8 mouse cellular contexts compared by ENCODE assay signal in the genomic region with DNA sequence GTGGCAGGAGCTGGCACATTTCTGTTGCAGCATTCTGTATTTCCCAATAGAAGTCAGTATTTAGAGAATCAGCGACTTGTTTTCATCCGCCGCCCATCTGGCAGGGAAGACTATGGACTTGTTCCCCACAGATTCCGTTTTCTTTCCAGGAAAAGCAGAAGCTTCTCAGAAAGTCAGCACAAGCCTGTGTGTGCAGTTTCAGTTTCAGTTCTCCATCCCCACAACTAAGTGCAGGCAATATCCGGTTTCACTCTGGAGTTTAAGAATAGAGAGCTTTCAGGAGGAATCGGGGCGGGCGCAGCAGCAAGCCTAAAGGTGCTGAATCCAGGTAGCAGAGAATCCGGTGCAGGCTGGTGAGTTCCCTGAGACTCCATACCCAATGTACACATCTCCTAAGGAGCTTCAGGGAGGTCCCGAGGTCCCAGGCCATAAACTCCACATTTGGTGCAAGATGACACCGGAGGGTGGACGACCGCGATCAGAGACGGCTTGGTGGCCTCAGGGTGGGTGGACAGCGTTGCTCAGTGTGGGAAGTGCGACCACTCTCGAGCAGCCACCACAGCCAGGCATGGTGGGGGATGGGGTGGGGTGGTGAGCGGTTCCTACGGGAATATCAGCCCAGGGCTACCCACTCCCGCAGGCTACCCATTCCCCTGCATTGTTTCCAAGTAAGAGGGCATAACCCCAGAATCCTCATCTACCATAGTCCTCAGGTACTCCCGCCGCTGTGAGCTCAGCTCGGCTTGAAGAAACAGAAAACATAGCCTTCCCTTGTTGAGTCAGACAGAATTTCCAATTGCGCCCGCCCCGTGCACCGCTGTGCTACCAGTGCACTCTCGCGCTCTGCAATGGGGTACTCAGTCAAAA. TPM values are rescaled to one million over a fixed set of nuclear protein-coding genes. Genes with fewer than 3 reads are reported as not detected.
A peak's percentile ranks its signal among the peaks of the same experiment; 100 is the strongest.
DNase-seq lines count a peak whose midpoint lies in the region; ATAC-seq and TF ChIP-seq lines count a peak whose summit lies in the region.

TSS of gene Gbp7 (plus strand) at position 256 of the 867 bp plus-strand sequence.

- no peak for TF ChIP-seq CTCF in CH12.LX (conservative IDR thresholded peaks at IDR 0.05 in 1 of 2, IDR thresholded peaks at IDR 0.05 in 1 of 2; ENCODE audit: low read depth in 2 of 2, low read length in 2 of 2)
- no peak for TF ChIP-seq CTCF in lung, adult 2 months (IDR thresholded peaks at IDR 0.05; ENCODE audit: insufficient read depth, low read length)
- TF ChIP-seq CTCF in thymus, adult 2 months (IDR thresholded peaks at IDR 0.05; ENCODE audit: borderline replicate concordance, control insufficient read depth, extremely low read depth, insufficient read depth, low read length, poor library complexity), result no peak

- H3K79me2 ChIP-seq in CH12.LX (replicated peaks; ENCODE audit: control insufficient read depth, extremely low read depth, insufficient read depth, poor library complexity, severe bottlenecking), result no peaks in the 10 kb centered on the region

- H3K36me3 ChIP-seq in CH12.LX (replicated peaks in 1 of 2; ENCODE audit: control insufficient read depth in 1 of 2, insufficient read depth in 1 of 2, low read length in 1 of 2), result no peaks in the 10 kb centered on the region
- H3K36me3 ChIP-seq in forebrain, embryonic 15.5 days, result no peaks in the 10 kb centered on the region
- H3K36me3 ChIP-seq in neural tube, embryonic 15.5 days, result no peaks in the 10 kb centered on the region
- no peaks in the 10 kb centered on the region for H3K36me3 ChIP-seq in thymus, adult 2 months (ENCODE audit: control insufficient read depth, insufficient read depth, low read length)

- TF ChIP-seq POLR2A in CH12.LX (IDR thresholded peaks at IDR 0.05; ENCODE audit: low read depth, low read length), result no peak
- peak; percentile 10; the same call in 1 of the 2 replicates for TF ChIP-seq POLR2A in lung, adult 2 months (IDR thresholded peaks at IDR 0.05; ENCODE audit: borderline replicate concordance, extremely low read depth, low read depth, low read length)
- peak; percentile 21; the same call in 1 of the 2 replicates for TF ChIP-seq POLR2A in thymus, adult 2 months (IDR thresholded peaks at IDR 0.05; ENCODE audit: control insufficient read depth, extremely low read depth, insufficient read depth, low read length, poor library complexity)

- dilution Hi-C loops in CH12.LX (cut with MboI; ENCODE audit: extremely low pct_ligation_motif_present, extremely low pct_unique_long_range_greater_than_20kb, low sequenced_read_pairs), result no loop called here

- peak; percentile 81 for ATAC-seq in forebrain, embryonic 15.5 days (replicated peaks)
- ATAC-seq in neural tube, embryonic 15.5 days (ENCODE audit: low FRiP score), result peak; percentile 74

- peak within 1 kb of the TSS; percentile 11; the same call in 1 of the 2 replicates for H3K27ac ChIP-seq in CH12.LX (ENCODE audit: insufficient read depth, low read depth)
- H3K27ac ChIP-seq in forebrain, embryonic 15.5 days (replicated peaks), result no peak within 1 kb of the TSS
- H3K27ac ChIP-seq in neural tube, embryonic 15.5 days (replicated peaks), result no peak within 1 kb of the TSS
- H3K27ac ChIP-seq in thymus, adult 2 months (ENCODE audit: control insufficient read depth, insufficient read depth, low read length), result peak within 1 kb of the TSS; percentile 69

- 1% methylated on average over 30 of the region's 30 CpGs for WGBS in forebrain, embryonic 15.5 days
- WGBS in lung, adult 2 months, result under 1% methylated on average over 30 of the region's 30 CpGs
- WGBS in neural tube, embryonic 15.5 days, result under 1% methylated on average over 30 of the region's 30 CpGs
- under 1% methylated on average over 30 of the region's 30 CpGs for WGBS in thymus, adult 2 months

- in situ Hi-C loops in CH12.LX (cut with MboI; ENCODE audit: low pct_ligation_motif_present, low pct_unique_long_range_greater_than_20kb, low sequenced_read_pairs), result no loop called here

- H3K9me3 ChIP-seq in CH12.LX (replicated peaks; ENCODE audit: low read length), result no peaks in the 10 kb centered on the region
- no peaks in the 10 kb centered on the region for H3K9me3 ChIP-seq in forebrain, embryonic 15.5 days
- no peaks in the 10 kb centered on the region for H3K9me3 ChIP-seq in neural tube, embryonic 15.5 days (replicated peaks)

- peak within 1 kb of the TSS; percentile 30 for H3K4me2 ChIP-seq in CH12.LX (ENCODE audit: insufficient read depth, low read depth, poor library complexity, severe bottlenecking)
- peak within 1 kb of the TSS; percentile 96 for H3K4me2 ChIP-seq in forebrain, embryonic 15.5 days (replicated peaks)
- H3K4me2 ChIP-seq in neural tube, embryonic 15.5 days, result peak within 1 kb of the TSS; percentile 96

- TF ChIP-seq RAD21 in CH12.LX (IDR thresholded peaks at IDR 0.05; ENCODE audit: low read depth, low read length), result no peak; the same call in 1 of the 2 replicates

- peak; percentile 85 for DNase-seq in CH12.LX (ENCODE audit: extremely low read depth)
- peak; percentile 79 for DNase-seq in brain, adult 2 months (ENCODE audit: low read depth, low spot score)
- DNase-seq in heart, postnatal 36 days, result peak; percentile 60
- DNase-seq in layer of hippocampus, adult 18-20 months (ENCODE audit: low spot score in 2 of 2), result peak; percentile 16 to 40
- DNase-seq in lung, adult 2 months, result peak; percentile 54
- peak; percentile 54 for DNase-seq in thymus, adult 2 months

- peaks cover 14 to 40% of the 10 kb centered on the region in 2 experiments; a peak in 3 of 4 replicates for H3K4me1 ChIP-seq in CH12.LX (ENCODE audit: control insufficient read depth in 1 of 2, insufficient read depth in 2 of 2)
- peaks cover 11% of the 10 kb centered on the region for H3K4me1 ChIP-seq in forebrain, embryonic 15.5 days
- peaks cover 9% of the 10 kb centered on the region for H3K4me1 ChIP-seq in lung, adult 2 months (ENCODE audit: control insufficient read depth, insufficient read depth, low read length)
- H3K4me1 ChIP-seq in neural tube, embryonic 15.5 days, result 0 out of 2 replicates have a peak, but pooled peaks cover 4% of the 10 kb centered on the region
- H3K4me1 ChIP-seq in thymus, adult 2 months (replicated peaks; ENCODE audit: control insufficient read depth, insufficient read depth, low read length), result peaks cover 11% of the 10 kb centered on the region; the same call in 1 of the 2 replicates

- peak within 1 kb of the TSS; percentile 42 to 80 (median 59) for H3K4me3 ChIP-seq in CH12.LX (replicated peaks in 1 of 3; ENCODE audit: low read depth in 2 of 3, low read length in 2 of 3, poor library complexity in 1 of 3)
- H3K4me3 ChIP-seq in forebrain, embryonic 15.5 days, result peak within 1 kb of the TSS; percentile 48
- peak within 1 kb of the TSS; percentile 86 for H3K4me3 ChIP-seq in lung, adult 2 months (replicated peaks; ENCODE audit: extremely low read depth, low read depth, low read length)
- H3K4me3 ChIP-seq in neural tube, embryonic 15.5 days (replicated peaks), result peak within 1 kb of the TSS; percentile 56
- peak within 1 kb of the TSS; percentile 91 for H3K4me3 ChIP-seq in thymus, adult 2 months (ENCODE audit: control insufficient read depth, insufficient read depth, low read length)

- intact Hi-C loops in heart, postnatal 36 days (cut with DNase I), result loop anchor here (1.0 kb wide), 2 partner anchors 30 to 34 kb away; partner anchors contain the start of gene Gbp3

- H3K9ac ChIP-seq in CH12.LX (ENCODE audit: insufficient read depth, low read depth), result peak within 1 kb of the TSS; percentile 34
- H3K9ac ChIP-seq in forebrain, embryonic 15.5 days (replicated peaks), result peak within 1 kb of the TSS; percentile 43
- H3K9ac ChIP-seq in neural tube, embryonic 15.5 days (replicated peaks), result peak within 1 kb of the TSS; percentile 50

- no peaks in the 10 kb centered on the region for H3K27me3 ChIP-seq in CH12.LX (replicated peaks)
- H3K27me3 ChIP-seq in forebrain, embryonic 15.5 days, result 0 out of 2 replicates have a peak, but pooled peaks cover 3% of the 10 kb centered on the region
- H3K27me3 ChIP-seq in neural tube, embryonic 15.5 days (replicated peaks), result no peaks in the 10 kb centered on the region
- H3K27me3 ChIP-seq in thymus, adult 2 months (ENCODE audit: control insufficient read depth, insufficient read depth, low read length), result no peaks in the 10 kb centered on the region

- TF ChIP-seq EP300 in CH12.LX (IDR thresholded peaks at IDR 0.05; ENCODE audit: low read length), result peak; percentile 99

TF ChIP-seq in CH12.LX, 34 proteins besides CTCF, POLR2A, EP300 and RAD21 (continues in another document):
- no peak for TF ChIP-seq KAT2A (IDR thresholded peaks at IDR 0.05; ENCODE audit: insufficient replicate concordance, low read length)
- TF ChIP-seq ZKSCAN1 (IDR thresholded peaks at IDR 0.05; ENCODE audit: borderline replicate concordance, low read depth, low read length), result no peak; the same call in 1 of the 2 replicates
- TF ChIP-seq ZC3H11A (IDR thresholded peaks at IDR 0.05; ENCODE audit: low read depth, low read length), result no peak
- TF ChIP-seq BHLHE40 (IDR thresholded peaks at IDR 0.05; ENCODE audit: low read depth, low read length), result peak; percentile 96
- peak; percentile 63; the same call in 1 of the 2 replicates for TF ChIP-seq JUND (conservative IDR thresholded peaks at IDR 0.05; ENCODE audit: low read depth, low read length)
- TF ChIP-seq ZMIZ1 (IDR thresholded peaks at IDR 0.05; ENCODE audit: low read depth, low read length), result 0 out of 2 replicates have a peak, but pooled peaks have one; percentile 42
- TF ChIP-seq ELF1 (IDR thresholded peaks at IDR 0.05; ENCODE audit: low read depth, low read length), result peak; percentile 71
- peak; percentile 42; the same call in 1 of the 2 replicates for TF ChIP-seq JUN (IDR thresholded peaks at IDR 0.05; ENCODE audit: insufficient read depth, low read depth, low read length)
- no peak for TF ChIP-seq HCFC1 (IDR thresholded peaks at IDR 0.05; ENCODE audit: low read depth, low read length)
- TF ChIP-seq SIN3A (IDR thresholded peaks at IDR 0.05; ENCODE audit: low read length), result peak; percentile 69
- TF ChIP-seq TCF12 (IDR thresholded peaks at IDR 0.05; ENCODE audit: low read depth, low read length), result peak; percentile 85
- TF ChIP-seq USF1 (IDR thresholded peaks at IDR 0.05; ENCODE audit: low read depth, low read length), result no peak
- peak; percentile 99 for TF ChIP-seq ETS1 (conservative IDR thresholded peaks at IDR 0.05; ENCODE audit: low read depth, low read length)
- peak; percentile 99 for TF ChIP-seq RCOR1 (conservative IDR thresholded peaks at IDR 0.05; ENCODE audit: low read depth, low read length)
- no peak for TF ChIP-seq PAX5 (IDR thresholded peaks at IDR 0.05; ENCODE audit: low read length)

RNA-seq across cellular contexts. Expression of gene Gbp7, which starts in this region (rescaled TPM):
- 5.7 and 8.1 TPM in 2 replicates for total RNA-seq in CH12.LX (2012; rRNA removed)
- total RNA-seq in CH12.LX (2014; rRNA removed), result 2.7 and 2.8 TPM in 2 replicates
- 2.5 and 2.7 TPM in 2 replicates for polyA plus RNA-seq in CH12.LX (2012; ENCODE audit: insufficient read length, low read depth)
- polyA plus RNA-seq in forebrain, embryonic 15.5 days (2015; fragmentation: Nextera tagmentation; extraction: Ambion mirVana), result 1.8 and 1.9 TPM in 2 replicates
- total RNA-seq in heart, postnatal 36 days (2021), result 10 to 100 TPM in 1 of 2 experiments, 1 to 10 TPM in 1; 8.5 to 14.3 TPM
- total RNA-seq in layer of hippocampus, adult 18-20 months (2021), result 1 to 10 TPM; 2.0 to 2.3 TPM
- polyA plus RNA-seq in lung, adult 2 months (2012; rRNA removed), result 4.5 and 5.8 TPM in 2 replicates
- 2.3 and 9.2 TPM in 2 replicates for polyA plus RNA-seq in neural tube, embryonic 15.5 days (2015; fragmentation: Nextera tagmentation; extraction: Ambion mirVana)
- polyA plus RNA-seq in thymus, adult 2 months (2012; rRNA removed), result 5.1 and 6.6 TPM in 2 replicates

Comparison
In these comparisons a context has a peak if more than half of its experiments do, and no peak if none do; other contexts are left out.
1. DNase-seq: peak in every context shown above with its lines; median percentile 85 in CH12.LX; 79 in brain, adult 2 months; 60 in heart, postnatal 36 days; 54 in lung, adult 2 months; 54 in thymus, adult 2 months; 28 in layer of hippocampus, adult 18-20 months.
2. H3K27ac ChIP-seq: peak in CH12.LX (single experiment) and thymus, adult 2 months (single experiment); none in forebrain, embryonic 15.5 days (single experiment) and neural tube, embryonic 15.5 days (single experiment).
3. H3K4me2 ChIP-seq: peak in every context shown above with its lines; median percentile 96 in forebrain, embryonic 15.5 days; 96 in neural tube, embryonic 15.5 days; 30 in CH12.LX.
4. Peak in every context shown above with its lines, with median percentiles within 50 percentile points of each other: H3K4me3 ChIP-seq and H3K9ac ChIP-seq.